Mouse (Mus musculus): ENCODE measurements around the gene Cd2bp2.

GRCm38 (mm10) chr7:127190672-127191071 is 5.2 kb downstream of the Cd2bp2 start:
- no peak for TF ChIP-seq CTCF (conservative IDR thresholded peaks at IDR 0.05; ENCODE audit: insufficient read depth, insufficient read length, low read depth, low read length)
- TF ChIP-seq POLR2A (IDR thresholded peaks at IDR 0.05; ENCODE audit: low read depth, low read length) = no peak

Data from kidney, adult 2 months (tissue).